Mouse (Mus musculus) leukemia stem cell, adult 10-12 weeks (primary cell): ENCODE results near the gene Sept4. TPM values are rescaled to one million over a fixed set of nuclear protein-coding genes. Genes with fewer than 3 reads are reported as not detected.

Experiments
- polyA plus RNA-seq: library from polyadenylated mRNA; stranded (reverse); fragments of >175 nt; gene quantifications from 2 replicates; pipeline ENCODE4 v1.2.3, GENCODE M21; 2012; ENCODE audit warnings: low replicate concordance

The Sept4 gene
- polyA plus RNA-seq = 1.3 and 1.5 TPM in 2 replicates

DNA sequence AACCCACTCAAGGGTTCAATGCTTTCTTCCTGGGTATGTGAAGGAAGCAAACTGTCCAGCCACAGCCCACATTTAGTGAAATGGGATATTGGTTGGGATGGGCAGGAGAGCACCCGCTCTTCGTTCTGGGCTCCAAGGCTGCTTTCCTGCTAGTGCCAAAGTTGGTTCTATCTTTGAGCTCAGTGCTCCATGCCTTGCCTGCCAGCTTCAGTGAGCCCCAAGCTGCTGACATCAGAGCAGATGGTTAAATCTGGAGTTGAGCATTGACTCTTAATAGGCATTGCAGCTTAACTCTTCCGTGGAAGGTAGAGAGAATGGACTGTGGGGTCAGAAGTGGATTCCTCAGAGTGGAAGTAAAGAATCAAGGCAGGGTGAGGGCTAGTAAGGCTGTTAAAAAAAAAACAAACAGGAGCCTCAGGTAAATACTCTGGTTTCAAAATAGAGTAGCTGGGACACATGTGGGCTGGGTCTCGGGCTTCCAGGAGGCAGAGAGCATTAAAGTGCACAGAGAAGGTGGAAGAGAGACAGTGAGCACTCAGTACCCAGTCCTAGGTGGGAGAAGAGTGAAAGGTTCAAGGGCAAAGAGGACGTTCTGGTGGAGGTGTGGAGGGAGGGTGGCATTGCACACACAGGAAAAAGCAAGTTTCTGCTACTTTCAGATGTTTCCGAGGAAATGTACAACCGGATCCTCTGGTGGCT, at the start of gene Sept4:
TSS of gene Sept4 (plus strand) at position 649 of the 699 bp plus-strand sequence.

DNA sequence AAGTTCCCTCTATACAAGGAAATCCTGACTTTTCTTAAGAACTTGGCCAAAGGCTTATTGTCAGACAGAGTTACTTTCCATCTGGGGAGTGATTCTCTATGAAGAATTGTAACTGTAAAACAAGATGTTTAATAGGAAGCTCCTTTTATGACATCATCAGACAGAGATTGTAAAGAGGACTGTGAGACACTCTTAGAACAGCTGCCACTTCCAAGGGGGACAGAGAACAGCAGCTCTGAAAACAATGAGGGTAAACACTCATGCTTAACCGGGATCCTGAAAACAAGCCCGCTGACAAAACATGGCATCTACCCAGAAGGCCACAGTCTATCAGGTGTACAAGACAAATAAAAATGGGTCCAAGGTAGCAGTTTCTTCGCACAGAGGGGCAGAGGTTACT, 2.2 kb upstream of the Sept4 start, which contains the start of gene Gm11492:
TSS of gene Gm11492 (plus strand) at position 153 of the 400 bp plus-strand sequence.

DNA sequence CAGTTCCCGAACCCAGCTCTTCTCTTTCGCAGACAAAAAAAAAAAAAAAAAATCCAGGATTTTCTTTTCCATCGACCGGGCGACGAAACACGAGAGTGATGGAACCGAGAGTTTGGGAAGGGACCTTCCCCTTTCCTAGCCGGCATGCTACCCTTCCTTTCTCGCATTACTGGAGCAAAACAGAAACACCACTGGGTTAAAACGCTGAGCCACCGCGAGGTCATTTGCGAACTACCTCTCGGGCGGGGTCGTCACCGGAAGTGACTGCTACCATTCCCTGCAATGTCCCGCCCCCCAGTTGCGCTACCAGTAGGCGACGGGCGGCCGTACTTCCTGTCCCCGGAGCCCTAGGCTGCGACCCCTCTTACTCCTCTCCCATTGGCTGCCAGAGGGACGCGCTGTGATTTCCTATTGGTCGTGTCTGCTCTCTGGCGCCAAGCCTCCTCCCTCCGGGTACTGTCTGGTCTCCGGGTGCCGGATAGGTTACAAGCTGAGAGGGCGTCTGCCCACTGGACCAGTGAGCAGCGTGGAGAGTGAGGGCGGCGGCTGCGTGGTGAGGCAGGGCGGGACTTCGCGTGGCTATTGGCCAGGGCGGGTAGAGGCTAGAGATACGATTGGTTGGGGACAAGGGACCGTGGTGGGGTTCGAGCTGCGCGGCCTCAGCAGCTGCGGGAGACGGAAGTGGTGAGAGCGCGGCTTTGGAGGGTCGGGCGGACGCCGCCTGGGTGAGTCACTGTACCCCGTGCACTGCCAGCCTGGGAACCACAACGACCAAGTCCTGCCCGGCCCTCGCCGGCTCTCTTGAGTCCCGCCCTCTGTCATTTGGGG, 23.0 kb downstream of the Sept4 start, which contains the start of gene Mtmr4:
TSS of gene Mtmr4 (plus strand) at position 637 of the 828 bp plus-strand sequence.

DNA sequence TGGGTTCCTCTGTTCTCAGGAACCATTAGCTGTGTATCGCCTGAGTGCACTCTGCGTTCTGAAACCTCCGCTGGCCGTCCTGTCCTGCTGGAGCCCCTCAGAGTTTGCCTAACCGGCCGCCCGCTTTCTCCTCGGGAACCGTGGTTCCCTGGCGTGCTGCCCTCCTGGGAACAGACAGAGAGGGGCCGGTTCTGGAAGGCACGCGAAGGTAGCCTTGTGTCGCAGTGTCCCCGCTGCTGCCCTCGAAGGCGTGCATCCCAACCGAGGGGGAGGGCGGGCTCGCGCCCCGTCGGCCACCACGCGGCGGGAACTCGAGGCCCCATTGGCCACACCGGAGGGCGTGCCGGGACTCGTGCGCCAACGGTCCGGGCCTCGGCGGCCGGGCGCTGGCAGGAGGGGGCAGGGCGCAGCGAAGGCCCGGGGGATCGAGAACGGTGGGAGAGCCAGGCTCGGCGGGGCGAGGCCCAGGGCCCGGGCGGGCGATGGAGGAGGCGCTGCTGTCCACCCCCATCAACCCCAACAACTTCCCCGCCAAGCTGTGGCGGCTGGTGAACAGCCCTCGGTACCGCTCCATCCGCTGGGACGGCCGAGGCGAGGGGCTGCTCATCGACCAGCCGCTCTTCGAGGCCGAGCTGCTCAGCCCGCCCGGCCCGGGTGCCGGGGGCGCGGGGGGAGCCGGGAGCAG, 48.2 kb downstream of the Sept4 start, which contains the start of gene Hsf5:
TSS of gene Hsf5 (plus strand) at position 375 of the 685 bp plus-strand sequence.

Other genes with a start within 250 kb of the Sept4 start
- 7.0 and 15.6 TPM in 2 replicates for gene Ppm1e, start 209.9 kb upstream of the Sept4 start, polyA plus RNA-seq
- gene Rad51c, start 163.9 kb upstream of the Sept4 start, polyA plus RNA-seq = 0.38 and 0.80 TPM in 2 replicates
- gene Tex14, start 163.8 kb upstream of the Sept4 start, polyA plus RNA-seq = not detected in 2 replicates
- not detected in 2 replicates for gene Gm11492, start 2.2 kb upstream of the Sept4 start, polyA plus RNA-seq
- gene Mtmr4, start 23.3 kb downstream of the Sept4 start, polyA plus RNA-seq = 25.0 and 31.2 TPM in 2 replicates
- gene Hsf5, start 48.3 kb downstream of the Sept4 start, polyA plus RNA-seq = 0.09 TPM in 1 of 2 replicates, not detected in the other
- 4.6 and 11.8 TPM in 2 replicates for gene Rnf43, start 93.8 kb downstream of the Sept4 start, polyA plus RNA-seq
- gene Supt4a, start 168.6 kb downstream of the Sept4 start, polyA plus RNA-seq = 6.9 and 8.2 TPM in 2 replicates
- gene Tspoap1, start 191.6 kb downstream of the Sept4 start, polyA plus RNA-seq = 10.2 and 13.9 TPM in 2 replicates
- gene Mpo, start 224.7 kb downstream of the Sept4 start, polyA plus RNA-seq = 4.0 and 8.8 TPM in 2 replicates